Mouse (Mus musculus): ENCODE results near the gene Dchs2. TPM values are rescaled to one million over a fixed set of nuclear protein-coding genes. Genes with fewer than 3 reads are reported as not detected.

Dchs2 gene
- total and polyA plus RNA-seq, 3 experiments: 0.03 to 0.66 (median 0.37) TPM

DNA sequence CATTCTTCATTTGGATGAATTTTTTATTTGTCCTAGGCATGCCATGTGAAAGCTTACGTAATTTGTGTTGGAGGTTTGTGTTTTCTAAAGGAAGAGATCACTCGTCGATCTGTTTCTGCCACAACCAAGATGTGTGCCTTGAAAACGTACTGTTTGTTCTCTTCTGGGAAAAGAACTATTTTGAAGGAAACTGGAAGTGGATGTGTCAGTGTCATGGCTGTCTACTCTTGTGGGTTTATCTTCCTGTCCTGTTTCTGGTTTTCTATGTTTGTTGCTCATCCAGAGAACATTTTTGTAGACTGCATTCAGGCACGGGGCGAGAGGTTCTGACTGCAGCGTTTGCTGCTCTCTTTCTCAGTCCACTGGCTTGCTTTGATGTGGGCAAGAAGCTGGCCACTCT, 124.2 kb downstream of the Dchs2 start:
- no peak for DNase-seq

DNA sequence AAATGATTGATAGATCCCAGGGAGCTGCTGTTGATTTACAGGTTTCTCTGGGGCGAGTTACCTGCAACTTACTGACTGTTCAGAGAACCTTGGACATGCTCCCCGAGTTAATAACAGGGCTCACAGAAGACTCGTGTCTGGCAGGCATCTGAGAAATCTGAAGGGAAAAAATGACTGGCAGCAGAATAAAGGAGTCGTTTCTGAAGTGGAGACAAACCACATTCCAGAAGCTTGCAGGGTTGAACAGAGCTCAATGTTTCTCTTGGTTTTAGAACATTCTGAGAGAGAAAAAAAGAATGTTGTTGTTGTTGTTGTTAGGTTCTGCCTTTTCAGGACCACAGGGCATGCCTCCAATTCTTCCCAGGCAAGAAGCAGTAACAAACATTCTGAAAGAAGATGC, 131.7 kb downstream of the Dchs2 start:
- no peak for DNase-seq

DNA sequence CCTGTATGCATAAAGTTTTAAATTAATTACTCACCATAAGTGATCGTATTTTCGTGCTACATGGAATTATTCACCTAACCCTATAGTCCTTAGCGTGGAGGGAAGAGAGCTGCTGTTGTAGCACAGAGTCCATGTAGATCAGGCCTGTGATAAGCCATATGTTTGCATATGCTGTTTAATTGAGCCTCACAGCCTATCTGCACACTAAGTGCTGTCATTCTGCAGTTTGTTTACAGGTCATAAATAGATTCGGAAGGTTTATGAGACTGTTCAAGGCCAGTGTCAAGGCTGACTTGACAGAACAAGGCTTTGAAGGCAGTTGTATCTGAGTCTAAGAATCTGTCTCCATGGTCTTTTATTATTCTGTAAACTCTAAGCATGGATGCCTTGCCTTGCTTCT, 138.3 kb downstream of the Dchs2 start:
- no peak for DNase-seq

DNA sequence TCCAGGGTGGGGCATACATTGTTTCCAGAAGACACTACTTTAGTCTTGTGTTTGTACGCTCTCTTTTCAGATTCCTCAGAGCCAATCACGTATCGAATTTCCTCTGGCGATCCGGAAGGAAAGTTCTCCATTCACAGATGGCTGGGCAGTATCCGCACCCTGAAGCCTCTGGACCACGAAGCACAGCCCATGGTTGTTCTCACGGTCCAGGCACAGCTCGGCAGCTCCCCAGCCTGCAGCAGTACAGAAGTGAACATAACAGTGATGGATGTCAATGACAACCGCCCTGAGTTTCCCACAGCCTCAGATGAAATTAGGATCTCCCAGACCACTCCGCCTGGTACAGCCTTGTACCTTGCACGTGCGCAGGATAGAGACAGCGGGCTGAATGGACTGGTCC, 142.5 kb downstream of the Dchs2 start:
- DNase-seq: no peak

DNA sequence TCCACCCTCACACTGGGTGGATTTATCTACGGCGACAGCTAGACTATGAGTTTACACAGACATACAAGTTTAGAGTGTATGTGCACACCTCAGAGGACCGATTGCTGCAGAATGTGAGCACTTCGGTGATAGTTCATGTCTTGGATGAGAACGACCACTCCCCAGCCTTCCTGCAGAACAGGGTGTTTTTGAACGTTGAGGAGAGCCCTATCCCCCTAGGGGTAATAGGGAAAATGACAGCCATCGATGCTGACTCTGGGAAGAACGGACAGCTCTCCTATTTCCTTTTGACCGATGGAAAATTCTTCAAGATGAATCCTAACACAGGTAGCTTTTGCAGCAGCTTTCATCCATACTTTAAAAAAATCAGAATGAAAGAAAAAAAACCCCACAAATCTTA, 143.2 kb downstream of the Dchs2 start:
- no peak for DNase-seq

DNA sequence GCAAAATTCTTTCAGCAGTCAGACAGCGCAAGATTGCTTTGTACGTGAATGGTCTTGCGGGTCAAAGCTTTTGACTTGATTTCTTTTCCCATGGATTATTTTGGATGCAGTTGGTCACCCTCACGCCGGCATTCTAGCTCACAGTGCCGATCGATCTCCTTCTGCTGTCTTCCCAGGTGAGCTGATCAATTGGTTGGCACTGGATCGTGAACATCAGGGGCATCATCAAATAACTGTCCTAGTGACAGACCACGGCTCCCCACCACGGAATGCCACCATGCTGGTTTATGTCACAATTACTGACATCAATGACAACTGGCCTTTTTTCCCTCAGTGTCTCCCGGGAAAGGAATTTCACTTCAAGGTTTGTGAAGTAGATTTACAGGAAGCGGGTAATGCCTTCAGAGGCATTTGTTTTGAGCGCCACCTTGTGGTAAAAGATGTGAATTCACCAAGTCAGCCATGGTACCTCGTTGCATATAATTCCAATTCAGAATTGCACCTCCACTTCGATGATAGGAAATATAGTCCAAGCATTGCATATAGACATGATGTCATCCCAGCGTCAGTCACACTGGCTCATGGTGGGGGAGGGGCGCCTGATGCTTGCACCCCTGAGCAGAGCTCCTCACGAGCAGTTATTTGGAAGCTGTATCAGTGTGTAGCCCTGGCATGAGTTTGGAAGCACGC, 146.0 kb downstream of the Dchs2 start:
- peak; percentile 75 for DNase-seq

DNA sequence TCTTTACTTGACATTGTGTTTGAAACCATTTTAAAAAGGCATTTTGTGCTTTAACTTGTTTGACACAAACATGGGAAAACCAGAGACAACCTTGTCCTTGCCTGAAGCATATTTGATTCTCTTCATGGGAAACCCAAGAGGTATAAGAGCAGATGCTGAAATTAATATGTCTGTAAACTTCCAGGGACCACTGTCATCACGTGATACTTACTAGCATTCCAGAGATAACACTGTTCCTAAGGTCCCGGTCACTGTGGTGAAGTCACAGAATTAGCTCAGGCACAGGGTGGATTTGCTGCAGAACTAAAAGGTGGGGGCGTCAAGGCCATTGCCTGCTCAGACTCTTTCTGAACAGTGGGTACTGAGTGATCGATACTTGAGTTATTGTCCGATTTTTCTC, 148.0 kb downstream of the Dchs2 start:
- DNase-seq: no peak

DNA sequence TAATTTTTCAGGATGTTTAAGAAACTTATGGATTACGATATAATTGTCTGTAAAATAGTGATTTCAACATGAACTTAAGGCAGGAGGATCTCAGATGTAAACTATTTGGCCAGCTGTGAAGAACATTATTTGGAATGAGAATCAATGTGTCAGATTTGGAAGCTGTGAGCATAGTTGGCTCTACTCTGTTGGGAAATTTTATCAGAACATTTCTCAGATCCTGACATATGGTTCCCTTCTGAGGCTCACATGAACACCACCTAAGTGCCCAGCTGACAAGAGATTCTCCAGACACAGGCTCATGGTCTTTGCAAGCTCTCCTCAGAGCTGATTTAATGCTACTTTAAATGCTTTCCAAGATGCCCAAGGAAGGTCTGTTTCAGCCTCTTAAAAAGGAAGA, 156.1 kb downstream of the Dchs2 start:
- no peak for DNase-seq

DNA sequence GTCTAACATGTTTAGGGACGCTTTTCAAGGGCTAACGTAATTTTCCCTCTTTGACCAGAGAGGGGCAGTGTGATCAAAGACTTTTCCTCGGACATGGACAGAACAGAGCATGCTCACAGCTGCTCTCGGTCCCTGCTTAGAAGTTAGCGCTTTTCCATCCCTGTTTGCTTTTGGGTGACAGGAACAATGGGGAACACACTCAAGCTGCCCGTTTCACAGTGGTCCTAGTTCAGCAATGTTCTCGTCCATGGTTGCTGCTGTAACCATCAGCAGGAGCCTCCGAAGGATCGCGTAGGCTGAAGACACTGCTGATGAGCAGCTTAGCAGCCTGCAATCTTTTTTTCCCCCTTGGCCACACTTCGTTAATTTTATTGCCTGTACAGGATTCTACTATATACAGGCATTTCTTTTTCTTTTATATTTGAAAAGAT, 159.2 kb downstream of the Dchs2 start:
- DNase-seq: peak; percentile 52

DNA sequence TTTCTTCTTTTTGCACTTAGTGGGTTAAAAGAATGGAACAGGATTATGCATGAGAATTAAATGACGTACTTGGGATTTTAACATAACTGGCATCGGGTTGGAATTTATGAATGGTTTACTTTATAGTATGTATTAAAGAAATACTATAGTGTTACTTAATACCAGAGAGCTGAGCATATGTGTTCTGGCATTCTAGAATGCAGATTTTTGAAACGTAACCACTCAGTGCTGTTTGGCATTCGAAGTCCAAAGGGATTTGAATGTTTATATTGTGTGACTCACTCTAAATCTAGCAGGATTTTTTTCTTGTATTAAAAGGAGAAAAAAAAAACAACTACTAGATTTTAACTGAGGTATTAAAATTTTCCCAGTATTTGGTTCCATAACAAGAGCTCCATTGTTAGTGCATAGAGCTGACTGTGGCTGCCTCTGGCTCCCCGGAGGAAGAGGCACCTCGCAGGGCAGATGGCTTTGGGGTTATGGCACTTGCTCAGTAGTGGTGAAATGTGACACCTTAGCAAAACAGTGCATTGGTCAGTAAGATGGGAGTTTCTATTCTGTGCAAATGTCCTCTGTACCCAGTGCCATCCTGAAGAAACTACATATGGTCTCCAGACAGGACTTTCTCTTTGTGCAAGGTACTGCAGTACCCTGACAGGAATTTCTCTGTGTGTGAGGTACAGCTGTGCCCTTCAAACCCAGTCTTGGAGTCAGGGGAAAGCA, 160.5 kb downstream of the Dchs2 start:
- DNase-seq: no peak

DNA sequence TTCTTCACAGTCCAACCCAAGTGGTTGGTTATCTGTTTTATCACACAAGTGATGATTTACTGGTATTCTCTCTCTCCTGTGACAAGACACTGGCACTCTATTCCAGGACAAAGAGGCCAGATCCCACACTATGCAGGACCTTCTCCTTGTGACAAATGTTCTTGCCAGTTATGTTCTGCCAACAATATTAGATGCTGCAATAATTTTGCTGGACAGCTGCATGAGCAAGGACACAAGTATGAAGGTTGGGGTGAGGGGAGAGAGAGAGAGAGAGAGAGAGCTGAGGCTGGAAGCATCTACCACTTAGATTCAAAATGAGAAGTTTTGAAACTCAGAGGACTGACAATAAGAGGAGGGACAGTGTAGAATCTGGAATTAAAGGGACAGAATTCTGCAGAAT, 162.7 kb downstream of the Dchs2 start:
- DNase-seq: peak; percentile 17

DNA sequence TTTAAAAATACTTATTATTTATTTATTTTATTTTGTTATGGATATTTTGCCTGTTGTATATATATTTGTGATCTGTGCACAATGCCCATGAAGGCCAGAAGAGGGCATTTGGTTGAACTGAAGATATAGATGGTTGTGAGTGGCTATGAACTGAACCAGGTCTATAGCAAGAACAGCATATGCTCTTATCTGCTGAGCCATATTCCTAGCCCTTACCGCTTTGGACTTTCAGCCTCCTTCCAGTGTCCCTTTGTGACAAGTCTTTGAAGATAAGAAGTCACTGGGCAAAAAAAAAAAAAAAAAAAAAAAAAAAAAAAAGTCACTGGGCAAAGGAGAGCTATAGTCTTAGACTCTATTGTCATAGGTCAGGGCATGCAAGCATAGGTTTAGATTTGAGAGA, 163.2 kb downstream of the Dchs2 start:
- no peak for DNase-seq

DNA sequence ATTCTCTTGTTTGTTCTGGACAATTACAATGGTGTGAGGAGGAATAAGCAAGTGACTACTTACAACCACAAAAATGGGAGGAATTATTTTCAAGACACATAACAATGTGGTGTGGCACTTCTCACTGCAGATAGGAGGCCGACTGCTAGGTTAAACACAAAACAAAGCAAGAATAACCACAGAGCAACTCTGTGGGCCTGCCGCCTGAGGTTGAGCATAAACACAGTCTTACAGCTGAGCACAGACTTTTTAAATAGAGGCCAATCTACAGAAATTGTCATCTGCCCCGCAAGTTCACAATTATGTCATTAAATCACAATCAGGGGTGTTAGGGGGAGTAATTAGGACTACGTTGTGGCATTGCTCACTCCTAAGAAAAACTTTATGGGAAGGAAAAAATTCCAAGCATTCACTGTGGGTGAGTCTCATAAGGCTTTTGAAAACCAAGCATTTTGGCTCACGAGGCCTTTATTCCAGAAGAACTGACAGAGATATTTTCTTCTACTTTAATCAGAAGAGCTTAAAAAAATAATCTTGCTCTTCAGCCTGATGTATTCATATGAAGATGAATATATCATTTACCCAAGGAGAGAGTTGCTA, 172.1 kb downstream of the Dchs2 start:
- no peak for DNase-seq

DNA sequence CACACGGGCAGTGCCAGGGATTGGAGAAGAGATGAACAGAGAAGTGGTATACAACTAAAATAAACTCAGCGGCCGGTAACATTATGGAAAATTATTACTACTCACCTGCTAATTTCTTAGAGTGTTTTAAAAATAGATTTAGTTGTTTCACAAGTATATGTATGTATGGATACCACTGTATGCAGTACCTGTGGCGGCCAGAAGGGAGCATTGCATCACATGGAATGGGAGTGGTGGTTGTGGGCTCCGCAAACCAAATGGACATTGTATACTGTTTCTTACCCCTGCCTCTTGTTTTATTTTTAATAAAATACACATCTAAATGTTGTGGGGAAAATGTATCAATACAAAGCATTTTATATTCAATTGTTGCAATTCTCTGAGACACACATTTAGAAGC, 176.1 kb downstream of the Dchs2 start:
- no peak for DNase-seq

DNA sequence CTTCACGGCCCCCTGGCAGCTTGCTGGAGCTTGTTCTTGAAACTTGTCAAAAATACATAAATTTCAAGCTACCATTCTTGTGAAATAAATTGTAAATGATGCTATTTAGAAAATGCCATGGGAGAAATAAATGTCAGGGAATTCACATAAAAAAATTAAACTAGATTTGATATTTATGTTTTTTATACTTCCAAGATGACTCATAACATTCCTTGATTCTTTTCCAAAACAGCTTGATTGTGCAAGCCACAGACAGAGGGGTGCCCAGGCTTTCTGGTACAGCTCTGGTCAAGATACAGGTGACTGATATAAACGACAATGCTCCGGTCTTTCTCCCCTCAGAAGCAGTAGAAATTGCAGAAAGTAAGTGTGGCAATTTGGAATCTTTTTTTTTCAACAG, 218.2 kb downstream of the Dchs2 start:
- DNase-seq: no peak

DNA sequence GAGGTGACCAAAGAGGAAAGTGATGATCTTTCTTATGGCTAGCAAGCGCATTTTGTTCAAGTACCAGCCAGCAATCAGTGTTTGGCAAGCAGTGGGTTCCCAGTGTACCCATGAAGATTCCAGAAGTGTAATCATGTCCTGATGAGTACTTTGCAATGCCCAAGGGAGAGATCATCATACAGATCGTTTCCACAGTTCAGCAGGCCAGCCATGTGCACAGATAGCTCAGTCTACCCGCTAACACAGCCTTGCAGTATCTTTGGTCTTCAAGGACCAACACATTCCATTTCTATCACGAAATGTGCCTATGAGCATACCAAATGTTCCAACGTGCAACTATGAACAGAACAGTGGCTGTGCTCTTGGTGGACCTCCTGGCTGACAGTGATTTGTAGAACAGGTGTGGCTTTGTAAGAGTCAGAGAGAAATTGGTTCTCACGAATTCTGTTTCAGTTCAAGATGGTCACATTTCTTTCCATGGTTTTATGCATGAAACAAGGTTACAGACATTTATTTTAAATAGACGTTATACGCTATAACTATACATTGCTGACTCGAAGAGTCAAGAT, 240.8 kb downstream of the Dchs2 start:
- no peak for DNase-seq

DNA sequence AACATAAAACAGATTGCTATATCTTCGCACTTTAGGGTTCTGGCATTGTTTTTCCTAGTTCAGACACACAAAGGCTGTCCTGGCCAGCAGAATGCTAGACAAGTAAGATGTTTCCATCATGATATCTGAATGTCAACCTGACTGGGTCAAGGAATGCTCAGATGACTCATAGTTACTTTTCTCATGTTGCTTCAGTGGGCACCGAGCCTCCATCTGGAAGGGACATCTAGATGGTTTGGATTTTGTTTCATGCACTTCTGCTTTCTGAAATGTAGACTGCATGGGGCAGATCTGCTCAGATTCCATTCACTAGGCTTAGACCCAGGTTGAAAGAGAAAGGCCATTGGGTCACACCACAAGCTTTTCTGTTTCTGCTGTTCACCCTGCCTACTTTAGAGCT, 242.1 kb downstream of the Dchs2 start:
- no peak for DNase-seq

DNA sequence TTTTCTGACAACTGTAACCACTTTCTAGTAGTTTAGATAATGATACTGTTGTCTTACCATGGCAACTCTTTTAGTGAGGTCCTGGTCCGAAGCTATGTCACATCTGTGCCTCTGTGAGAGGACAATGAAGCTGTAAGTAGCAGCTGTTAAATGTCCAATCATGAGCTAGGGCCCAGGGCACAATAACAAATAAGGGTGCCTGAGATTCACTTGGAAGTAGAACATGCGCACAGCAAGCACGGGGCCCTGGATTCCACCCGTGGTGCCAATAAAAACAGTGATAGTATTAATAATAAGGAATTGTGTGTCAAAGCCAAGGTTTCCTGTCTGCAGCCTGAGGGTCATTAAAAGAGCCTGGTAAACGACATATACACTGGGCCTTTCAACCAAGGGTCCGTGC, 246.6 kb downstream of the Dchs2 start:
- no peak for DNase-seq

DNA sequence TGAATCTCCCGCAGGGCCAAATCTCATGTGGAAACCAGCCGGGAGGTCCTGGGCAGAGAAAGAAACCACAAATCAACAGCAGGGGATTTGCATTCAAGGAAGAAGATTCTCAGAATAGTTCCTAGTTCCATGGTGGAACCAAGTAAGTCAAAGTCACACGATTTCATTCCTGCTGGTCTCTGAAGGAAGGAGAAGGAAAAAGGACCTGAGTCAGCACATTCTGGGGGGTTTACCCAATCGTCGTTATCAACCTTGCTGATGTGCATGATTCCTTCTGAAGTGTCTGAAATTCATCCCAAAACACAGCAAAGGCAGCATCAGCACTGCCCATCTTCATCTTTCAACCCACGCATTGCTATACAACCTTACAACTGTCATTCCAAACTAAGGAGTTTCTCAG, 249.1 kb downstream of the Dchs2 start:
- DNase-seq: no peak

Measured in adrenal gland, adult 2 months (tissue).